ENCODE assay signal across 22 mouse cellular contexts in the genomic region with DNA sequence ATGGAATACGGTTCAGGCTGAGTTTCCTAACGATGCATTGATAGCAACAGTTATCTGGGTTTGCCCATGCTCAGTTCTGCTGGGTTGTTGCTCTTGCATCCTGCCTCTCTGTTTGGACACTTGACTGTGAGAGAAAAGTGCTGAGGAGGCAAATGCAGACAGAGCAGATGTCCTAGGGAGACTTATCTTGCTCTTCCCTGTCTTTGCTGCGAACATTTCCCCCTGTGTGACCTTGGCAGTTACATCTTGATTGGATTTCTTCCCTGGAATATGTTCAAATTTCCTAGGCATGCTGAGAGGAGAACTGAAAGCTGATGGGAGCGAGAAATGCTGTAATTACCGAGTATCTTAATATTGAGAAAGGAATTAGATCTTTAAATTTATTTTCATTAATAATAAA.
DNase-seq lines count a peak whose midpoint lies in the region; ATAC-seq and TF ChIP-seq lines count a peak whose summit lies in the region.
"Had no signal": no experiment of that assay in that cellular context is flagged by ENCODE, and none has a peak within 500 bp of the region (broad histone marks: within the 10 kb centered on the region; RNA-seq: fewer than 3 reads in every experiment).

No protein-coding gene starts in this region.

- H3K27me3 ChIP-seq in hindbrain, embryonic 15.5 days = no peaks in the 10 kb centered on the region
- H3K27me3 ChIP-seq in hindbrain, embryonic 13.5 days = no peaks in the 10 kb centered on the region
- no peaks in the 10 kb centered on the region for H3K27me3 ChIP-seq in midbrain, postnatal 0 days (ENCODE audit: insufficient read depth, low read length)
- no peaks in the 10 kb centered on the region for H3K27me3 ChIP-seq in midbrain, embryonic 13.5 days
- H3K27me3 ChIP-seq: intestine, embryonic 15.5 days; midbrain, embryonic 12.5 days had no signal

- DNase-seq in cerebellum, postnatal 14 days = peak; percentile 9 to 49
- no peak for DNase-seq in cerebellum, adult 8-10 months
- DNase-seq in midbrain, postnatal 0 days (ENCODE audit: low spot score) = peak; percentile 48
- peak; percentile 38 for DNase-seq in skeletal muscle tissue, adult 2 months (ENCODE audit: low read depth, low spot score)
- DNase-seq: adrenal gland, postnatal 36 days; kidney, adult 8-10 months; kidney, postnatal 10 days; left cerebral cortex, postnatal 4 days; liver; liver, postnatal 0 days; lung, postnatal 14 days; spleen, adult 18-20 months had no signal

- H3K4me1 ChIP-seq in hindbrain, embryonic 15.5 days (replicated peaks) = peaks cover 10% of the 10 kb centered on the region
- H3K4me1 ChIP-seq in hindbrain, embryonic 13.5 days (replicated peaks) = peaks cover 9% of the 10 kb centered on the region
- H3K4me1 ChIP-seq in midbrain, postnatal 0 days (ENCODE audit: insufficient read depth, low read length) = no peaks in the 10 kb centered on the region; the same call in 1 of the 2 replicates
- H3K4me1 ChIP-seq in midbrain, embryonic 13.5 days (replicated peaks) = peaks cover 3% of the 10 kb centered on the region; the same call in 1 of the 2 replicates
- H3K4me1 ChIP-seq: forebrain, embryonic 10.5 days; intestine, embryonic 15.5 days; midbrain, embryonic 12.5 days had no signal

- 0 out of 2 replicates have a peak overlapping the region, but pooled peaks have one; percentile 13 for H3K9ac ChIP-seq in hindbrain, embryonic 15.5 days
- H3K9ac ChIP-seq in hindbrain, embryonic 13.5 days = no peak overlapping the region
- no peak overlapping the region for H3K9ac ChIP-seq in midbrain, postnatal 0 days (replicated peaks; ENCODE audit: low read length, poor library complexity, severe bottlenecking)
- no peak overlapping the region for H3K9ac ChIP-seq in midbrain, embryonic 13.5 days (replicated peaks)
- H3K9ac ChIP-seq: intestine, embryonic 15.5 days; liver, postnatal 0 days; midbrain, embryonic 12.5 days had no signal

- no peak for TF ChIP-seq CTCF in midbrain, postnatal 0 days (IDR thresholded peaks at IDR 0.05)

- no peak overlapping the region for H3K4me3 ChIP-seq in hindbrain, embryonic 15.5 days
- no peak overlapping the region for H3K4me3 ChIP-seq in hindbrain, embryonic 13.5 days
- H3K4me3 ChIP-seq in midbrain, postnatal 0 days (ENCODE audit: low read depth, low read length) = no peak overlapping the region
- no peak overlapping the region for H3K4me3 ChIP-seq in midbrain, embryonic 13.5 days (replicated peaks)
- H3K4me3 ChIP-seq: forebrain, embryonic 10.5 days; intestine, embryonic 15.5 days; midbrain, embryonic 12.5 days had no signal

- no peak overlapping the region for H3K4me2 ChIP-seq in hindbrain, embryonic 15.5 days
- H3K4me2 ChIP-seq in hindbrain, embryonic 13.5 days = no peak overlapping the region
- no peak overlapping the region for H3K4me2 ChIP-seq in midbrain, postnatal 0 days (ENCODE audit: low read depth, low read length, poor library complexity, severe bottlenecking)
- H3K4me2 ChIP-seq in midbrain, embryonic 13.5 days (replicated peaks) = no peak overlapping the region
- H3K4me2 ChIP-seq: heart, embryonic 11.5 days; intestine, embryonic 15.5 days; midbrain, embryonic 12.5 days had no signal

- H3K27ac ChIP-seq in hindbrain, embryonic 15.5 days (replicated peaks) = peak overlapping the region; percentile 34; the same call in 1 of the 2 replicates
- H3K27ac ChIP-seq in hindbrain, embryonic 13.5 days = no peak overlapping the region
- no peak overlapping the region for H3K27ac ChIP-seq in midbrain, postnatal 0 days (ENCODE audit: low read depth, low read length)
- H3K27ac ChIP-seq in midbrain, embryonic 13.5 days = no peak overlapping the region; the same call in 1 of the 2 replicates
- H3K27ac ChIP-seq: forebrain, embryonic 10.5 days; intestine, embryonic 15.5 days; midbrain, embryonic 12.5 days had no signal

- no peak for ATAC-seq in hindbrain, embryonic 15.5 days (ENCODE audit: low FRiP score, low read depth)
- ATAC-seq in hindbrain, embryonic 13.5 days (ENCODE audit: low FRiP score) = no peak
- no peak for ATAC-seq in midbrain, postnatal 0 days (ENCODE audit: low FRiP score)
- no peak for ATAC-seq in midbrain, embryonic 13.5 days
- ATAC-seq: CD4-positive, CD25-positive, alpha-beta regulatory T cell, adult 4 months; intestine, embryonic 15.5 days; liver, postnatal 0 days; Patski had no signal

- no peaks in the 10 kb centered on the region for H3K9me3 ChIP-seq in hindbrain, embryonic 15.5 days
- H3K9me3 ChIP-seq in hindbrain, embryonic 13.5 days = no peaks in the 10 kb centered on the region
- H3K9me3 ChIP-seq in midbrain, postnatal 0 days (ENCODE audit: low read length) = no peaks in the 10 kb centered on the region
- no peaks in the 10 kb centered on the region for H3K9me3 ChIP-seq in midbrain, embryonic 13.5 days
- H3K9me3 ChIP-seq: forebrain, embryonic 10.5 days; G1E; intestine, embryonic 15.5 days; midbrain, embryonic 12.5 days had no signal

- 49% methylated on average over 5 of the region's 5 CpGs for WGBS in hindbrain, embryonic 15.5 days
- 64% methylated on average over 5 of the region's 5 CpGs for WGBS in hindbrain, embryonic 13.5 days
- WGBS in midbrain, postnatal 0 days = 55% methylated on average over 5 of the region's 5 CpGs
- WGBS in midbrain, embryonic 13.5 days = 81% methylated on average over 5 of the region's 5 CpGs

- H3K36me3 ChIP-seq in hindbrain, embryonic 15.5 days = no peaks in the 10 kb centered on the region
- H3K36me3 ChIP-seq in hindbrain, embryonic 13.5 days = no peaks in the 10 kb centered on the region
- no peaks in the 10 kb centered on the region for H3K36me3 ChIP-seq in midbrain, postnatal 0 days (ENCODE audit: insufficient read depth, low read length)
- H3K36me3 ChIP-seq in midbrain, embryonic 13.5 days = no peaks in the 10 kb centered on the region
- H3K36me3 ChIP-seq: forebrain, embryonic 10.5 days; G1E; intestine, embryonic 15.5 days; midbrain, embryonic 12.5 days had no signal
